Mouse (Mus musculus) ES-E14 (cell line): ENCODE data around the gene 5730455P16Rik. TPM values are rescaled to one million over a fixed set of nuclear protein-coding genes. Genes with fewer than 3 reads are reported as not detected.

Experiments used
- DNase-seq: peaks from one replicate; pipeline ENCODE4 v3.0.0-alpha.2; 2013; ENCODE audit warnings: low read depth, low spot score
- H3K27ac ChIP-seq: 2 replicates; pipeline ENCODE4 v1.5.1; 2012; ENCODE audit warnings: low read depth, mild to moderate bottlenecking, low read length, moderate library complexity, mixed read lengths; ENCODE audit not compliant: poor library complexity, insufficient read depth, severe bottlenecking
- H3K36me3 ChIP-seq: 2 replicates; pipeline ENCODE4 v1.6.1; 2012; ENCODE audit warnings: mild to moderate bottlenecking, low read length, moderate library complexity, mixed read lengths; ENCODE audit not compliant: control insufficient read depth, poor library complexity, insufficient read depth, severe bottlenecking
- H3K4me1 ChIP-seq, 2 experiments: fragments of 150-350 bp in 1 of 2; sonication (generic) in 1 of 2; 2 replicates each; pipeline ENCODE4 v1.6.1; 2012; ENCODE audit warnings: low read length in 2 of 2, mild to moderate bottlenecking in 1 of 2, mixed read lengths in 1 of 2; ENCODE audit not compliant: control insufficient read depth in 2 of 2, insufficient read depth in 2 of 2, poor library complexity in 1 of 2
- H3K4me3 ChIP-seq, 2 experiments: fragments of 150-350 bp in 1 of 2; sonication (generic) in 1 of 2; 2 replicates each; pipeline ENCODE4 v1.5.1; 2012; ENCODE audit warnings: low read length in 2 of 2, low read depth in 1 of 2, mild to moderate bottlenecking in 1 of 2, mixed read lengths in 1 of 2; ENCODE audit not compliant: insufficient read depth in 1 of 2, poor library complexity in 1 of 2, severe bottlenecking in 1 of 2
- H3K9ac ChIP-seq: 2 replicates; pipeline ENCODE4 v1.6.1; 2012; ENCODE audit warnings: low read depth, mild to moderate bottlenecking, low read length, mixed read lengths; ENCODE audit not compliant: poor library complexity, insufficient read depth, severe bottlenecking
- H3K9me3 ChIP-seq: fragments of 150-350 bp; sonication (generic); 2 replicates; pipeline ENCODE4 v1.6.1; 2012; ENCODE audit warnings: low read depth, mild to moderate bottlenecking, low read length; ENCODE audit not compliant: control insufficient read depth, insufficient read depth
- CHD2 ChIP-seq: IDR thresholded peaks from 2 replicates; pipeline ENCODE4 v1.6.1; 2014; ENCODE audit warnings: mild to moderate bottlenecking, low read depth, low read length, inconsistent platforms
- HCFC1 ChIP-seq: IDR thresholded peaks from 2 replicates; pipeline ENCODE4 v1.6.1; 2012; ENCODE audit warnings: low read length, inconsistent platforms, borderline replicate concordance; ENCODE audit not compliant: insufficient read depth
- MAFK ChIP-seq: IDR thresholded peaks from 2 replicates; pipeline ENCODE4 v1.6.1; 2014; ENCODE audit warnings: mild to moderate bottlenecking, low read depth, low read length, inconsistent platforms; ENCODE audit not compliant: insufficient read depth
- ZC3H11A ChIP-seq: IDR thresholded peaks from 2 replicates; pipeline ENCODE4 v1.6.1; 2012; ENCODE audit warnings: low read depth, mild to moderate bottlenecking, inconsistent platforms, low read length, borderline replicate concordance
- ZNF384 ChIP-seq: IDR thresholded peaks from 2 replicates; pipeline ENCODE4 v1.6.1; 2012; ENCODE audit warnings: low read depth, low read length, inconsistent platforms
- in situ Hi-C, 2 experiments: fragments of 600-800 bp; cut with MboI; formaldehyde crosslinking; loops; one replicate each; pipeline ENCODE4 v1.15.1; 2025; ENCODE audit warnings: low sequenced_read_pairs in 2 of 2, inconsistent platforms in 1 of 2; ENCODE audit not compliant: unreplicated experiment in 2 of 2
- total RNA-seq: library from RNA; depleted of rRNA; stranded (reverse); fragments of 300-350 nt; gene quantifications from 2 replicates; pipeline ENCODE4 v1.2.3, GENCODE M21; 2012

5730455P16Rik gene
- total RNA-seq, 1 experiment = 11.5 TPM

GRCm38 (mm10) chr11:80389885-80390284 is 12.1 kb upstream of the 5730455P16Rik start:
- no peak for DNase-seq
- Histone ChIP-seq H3K9ac (no peak overlapping the region), H3K4me1 (0 out of 4 replicates have a peak, but pooled peaks cover 0 to 3% of the 10 kb centered on the region in 2 experiments), H3K36me3 (peaks cover 35% of the 10 kb centered on the region), H3K27ac (no peak overlapping the region), H3K9me3 (no peaks in the 10 kb centered on the region), H3K4me3 (no peak overlapping the region)
- in situ Hi-C loops = loop anchor here (5.0 to 10.0 kb wide), 2 partner anchors 355 to 383 kb away; no protein-coding TSS in a partner anchor
- TF ChIP-seq ZNF384 = no peak
- no peak for TF ChIP-seq ZC3H11A
- no peak for TF ChIP-seq HCFC1
- no peak for TF ChIP-seq MAFK
- no peak for TF ChIP-seq CHD2

DNA sequence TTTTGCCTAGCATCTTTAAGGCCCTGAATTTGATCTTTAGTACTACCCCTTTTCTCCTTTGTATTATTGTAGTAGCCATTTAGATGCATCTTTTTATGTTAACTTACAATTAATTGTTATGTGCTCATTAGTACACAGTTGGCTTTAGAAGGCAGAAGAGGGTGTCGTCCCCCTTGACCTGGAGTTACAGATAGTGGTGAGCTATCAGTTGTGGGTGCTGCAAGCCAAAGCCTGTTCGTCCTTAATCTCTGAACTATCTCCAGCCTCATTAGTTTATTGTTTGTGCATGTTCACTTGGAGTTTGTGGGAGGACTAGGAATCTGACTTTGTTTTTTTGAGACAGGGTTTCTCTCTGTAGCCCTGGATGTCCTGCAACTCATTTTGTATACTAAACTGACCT is 9.0 kb upstream of the 5730455P16Rik start:
- no peak for TF ChIP-seq MAFK
- TF ChIP-seq ZC3H11A = no peak
- no peak for TF ChIP-seq HCFC1
- TF ChIP-seq ZNF384 = no peak
- no peak for TF ChIP-seq CHD2

GRCm38 (mm10) chr11:80385055-80385454 is 7.2 kb upstream of the 5730455P16Rik start:
- H3K9me3 ChIP-seq = no peaks in the 10 kb centered on the region
- 0 out of 4 replicates have a peak, but pooled peaks cover 0 to 3% of the 10 kb centered on the region in 2 experiments for H3K4me1 ChIP-seq
- TF ChIP-seq CHD2 (no peak), ZNF384 (no peak), ZC3H11A (no peak)
- peak overlapping the region; percentile 87 to 99 for H3K4me3 ChIP-seq
- H3K9ac ChIP-seq = peak overlapping the region; percentile 71
- no peak for DNase-seq
- in situ Hi-C loops = no loop called here
- H3K36me3 ChIP-seq = peaks cover 21% of the 10 kb centered on the region
- H3K27ac ChIP-seq = no peak overlapping the region

More for the DNA sequence above, 9.0 kb upstream of the 5730455P16Rik start:
- no peak overlapping the region for H3K9ac ChIP-seq
- in situ Hi-C loops = no loop called here
- H3K27ac ChIP-seq = no peak overlapping the region
- no peak overlapping the region for H3K4me3 ChIP-seq
- H3K4me1 ChIP-seq = 0 out of 4 replicates have a peak, but pooled peaks cover 0 to 3% of the 10 kb centered on the region in 2 experiments
- H3K9me3 ChIP-seq = no peaks in the 10 kb centered on the region
- no peak for DNase-seq
- H3K36me3 ChIP-seq = peaks cover 27% of the 10 kb centered on the region

- TF ChIP-seq CHD2 (no peak), MAFK (no peak), ZC3H11A (no peak), ZNF384 (no peak), HCFC1 (no peak)
- Histone ChIP-seq H3K27ac (no peak overlapping the region), H3K4me1 (0 out of 4 replicates have a peak, but pooled peaks cover 0 to 3% of the 10 kb centered on the region in 2 experiments), H3K9ac (peak overlapping the region; percentile 71), H3K4me3 (peak overlapping the region; percentile 87 to 99), H3K9me3 (no peaks in the 10 kb centered on the region), H3K36me3 (peaks cover 21% of the 10 kb centered on the region)
- in situ Hi-C loops = no loop called here
- no peak for DNase-seq
Observed at GRCm38 (mm10) chr11:80384461-80384860, 6.6 kb upstream of the 5730455P16Rik start.

- peak overlapping the region; percentile 87 to 99 for H3K4me3 ChIP-seq
- H3K4me1 ChIP-seq = 0 out of 4 replicates have a peak, but pooled peaks cover 0 to 3% of the 10 kb centered on the region in 2 experiments
- H3K27ac ChIP-seq = peak overlapping the region; percentile 85
- TF ChIP-seq ZC3H11A (no peak), ZNF384 (peak; percentile 44; the same call in 1 of the 2 replicates)
- H3K9me3 ChIP-seq = no peaks in the 10 kb centered on the region
- H3K36me3 ChIP-seq = peaks cover 17% of the 10 kb centered on the region
- in situ Hi-C loops = no loop called here
- H3K9ac ChIP-seq = peak overlapping the region; percentile 100
- DNase-seq = no peak
Observed at GRCm38 (mm10) chr11:80383626-80384046, 5.8 kb upstream of the 5730455P16Rik start.
